Mouse (Mus musculus) forebrain, postnatal 0 days (tissue): ENCODE results near the gene Jam2. TPM values are rescaled to one million over a fixed set of nuclear protein-coding genes. Genes with fewer than 3 reads are reported as not detected.
A peak's percentile ranks its signal among the peaks of the same experiment; 100 is the strongest.

Experiments
- ATAC-seq: fragments of 200-750 bp; cut with Nextera tagmentation; 2 replicates; pipeline ENCODE4 v1.8.0; 2017; ENCODE audit warnings: mild to moderate bottlenecking, moderate library complexity
- DNase-seq: peaks from one replicate; pipeline ENCODE4 v3.0.0-alpha.2; 2015
- H3K27ac ChIP-seq: fragments of 300-500 bp; sonication (generic); 2 replicates; pipeline ENCODE4 v1.5.1; 2014; ENCODE audit warnings: low read depth, mild to moderate bottlenecking, antibody characterized with exemption, low read length, moderate library complexity, mixed read lengths
- H3K27me3 ChIP-seq: fragments of 300-500 bp; sonication (generic); 2 replicates; pipeline ENCODE4 v1.6.1; 2014; ENCODE audit warnings: mild to moderate bottlenecking, low read length, mixed read lengths; ENCODE audit not compliant: insufficient read depth
- H3K36me3 ChIP-seq: fragments of 300-500 bp; sonication (generic); 2 replicates; pipeline ENCODE4 v1.6.1; 2014; ENCODE audit warnings: mild to moderate bottlenecking, moderate library complexity; ENCODE audit not compliant: insufficient read depth
- H3K4me1 ChIP-seq: fragments of 300-500 bp; sonication (generic); 2 replicates; pipeline ENCODE4 v1.6.1; 2014; ENCODE audit warnings: antibody characterized with exemption; ENCODE audit not compliant: insufficient read depth
- H3K4me2 ChIP-seq: fragments of 300-500 bp; sonication (generic); 2 replicates; pipeline ENCODE4 v1.6.1; 2014; ENCODE audit warnings: low read depth, mild to moderate bottlenecking, moderate library complexity
- H3K4me3 ChIP-seq: fragments of 300-500 bp; sonication (generic); 2 replicates; pipeline ENCODE4 v1.5.1; 2014; ENCODE audit warnings: low read depth, low read length, mixed read lengths
- H3K9ac ChIP-seq: fragments of 300-500 bp; sonication (generic); 2 replicates; pipeline ENCODE4 v1.6.1; 2014; ENCODE audit warnings: mild to moderate bottlenecking
- H3K9me3 ChIP-seq: fragments of 300-500 bp; sonication (generic); 2 replicates; pipeline ENCODE4 v1.6.1; 2016; ENCODE audit warnings: low read length
- CTCF ChIP-seq: sonication (generic); IDR thresholded peaks from 2 replicates; pipeline ENCODE4 v1.5.1; 2016; ENCODE audit warnings: antibody characterized with exemption, control low read depth, low read depth
- WGBS: fragments of 180-500 bp; shearing (Covaris S2); extraction: QIAGEN DNeasy Blood & Tissue Kit; methylation state at CpG from one replicate; pipeline ENCODE4 v1.1.7; 2014; 5-methylcytosine and 5-hydroxymethylcytosine counted together
- polyA plus RNA-seq: library from polyadenylated mRNA; unstranded; fragments of >200 nt; fragmentation: Nextera tagmentation; extraction: Ambion mirVana; gene quantifications from 2 replicates; pipeline ENCODE4 v1.2.1, GENCODE M21; 2015
- total RNA-seq: library from RNA; depleted of rRNA; stranded (reverse); fragments of >200 nt; gene quantifications from 2 replicates; pipeline ENCODE4 v1.2.3, GENCODE M21; 2014

Gene Jam2
- total and polyA plus RNA-seq, 2 experiments from 2014 or later = 22.4 to 23.2 TPM

GRCm38 (mm10) chr16:84767956-84768355 is 6.0 kb upstream of the Jam2 start:
- H3K4me1 ChIP-seq = peaks cover under 1% of the 10 kb centered on the region; the same call in 1 of the 2 replicates
- DNase-seq = no peak
- no peaks in the 10 kb centered on the region for H3K36me3 ChIP-seq
- TF ChIP-seq CTCF = no peak
- no peaks in the 10 kb centered on the region for H3K27me3 ChIP-seq
- H3K4me3 ChIP-seq = no peak overlapping the region
- H3K4me2 ChIP-seq = no peak overlapping the region
- 86% methylated on average over 8 of the region's 8 CpGs for WGBS
- H3K27ac ChIP-seq = no peak overlapping the region
- H3K9ac ChIP-seq = no peak overlapping the region
- no peaks in the 10 kb centered on the region for H3K9me3 ChIP-seq
- no peak for ATAC-seq

DNA sequence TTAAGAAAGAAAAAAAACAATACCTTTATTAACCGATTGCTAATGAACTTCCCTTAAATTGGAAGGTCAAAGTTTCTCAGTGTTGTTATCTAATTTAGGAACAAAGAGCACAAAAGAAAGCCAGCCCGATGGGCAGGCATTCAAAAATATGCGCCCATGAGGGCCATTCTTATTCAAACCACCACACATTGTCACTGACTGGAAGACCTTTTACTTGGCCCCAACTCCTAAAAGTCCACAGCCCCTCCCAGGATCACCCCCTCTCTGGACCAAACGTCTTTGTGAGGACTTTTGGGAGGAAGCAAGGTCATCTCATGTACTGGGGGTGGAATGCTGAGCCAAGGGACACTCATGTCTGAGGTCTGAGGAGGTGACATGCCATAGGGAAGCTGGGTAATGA is 4.7 kb upstream of the Jam2 start:
- 43% methylated on average over 4 of the region's 4 CpGs for WGBS
- TF ChIP-seq CTCF = no peak

GRCm38 (mm10) chr16:84769619-84770464 is 4.1 kb upstream of the Jam2 start:
- Histone ChIP-seq H3K4me3 (no peak overlapping the region), H3K36me3 (no peaks in the 10 kb centered on the region), H3K4me1 (peaks cover 6% of the 10 kb centered on the region; the same call in 1 of the 2 replicates), H3K9me3 (no peaks in the 10 kb centered on the region), H3K9ac (no peak overlapping the region), H3K27ac (no peak overlapping the region), H3K4me2 (no peak overlapping the region), H3K27me3 (no peaks in the 10 kb centered on the region)
- TF ChIP-seq CTCF = no peak
- ATAC-seq = no peak
- WGBS = 85% methylated on average over 19 of the region's 19 CpGs
- DNase-seq = no peak

More for the DNA sequence above, 4.7 kb upstream of the Jam2 start:
- Histone ChIP-seq H3K4me1 (peaks cover 6% of the 10 kb centered on the region; the same call in 1 of the 2 replicates), H3K36me3 (no peaks in the 10 kb centered on the region), H3K27me3 (no peaks in the 10 kb centered on the region), H3K4me3 (no peak overlapping the region), H3K9ac (no peak overlapping the region), H3K27ac (no peak overlapping the region), H3K4me2 (no peak overlapping the region), H3K9me3 (no peaks in the 10 kb centered on the region)
- no peak for ATAC-seq
- no peak for DNase-seq

GRCm38 (mm10) chr16:84770891-84771290 is 3.0 kb upstream of the Jam2 start:
- Histone ChIP-seq H3K4me2 (no peak overlapping the region), H3K4me3 (no peak overlapping the region), H3K36me3 (no peaks in the 10 kb centered on the region), H3K27me3 (no peaks in the 10 kb centered on the region), H3K4me1 (peaks cover 6% of the 10 kb centered on the region; the same call in 1 of the 2 replicates), H3K9me3 (no peaks in the 10 kb centered on the region), H3K9ac (no peak overlapping the region), H3K27ac (no peak overlapping the region)
- WGBS = 93% methylated on average over 7 of the region's 7 CpGs
- TF ChIP-seq CTCF = no peak
- DNase-seq (no peak), ATAC-seq (no peak)

- Histone ChIP-seq H3K9ac (no peak overlapping the region), H3K9me3 (no peaks in the 10 kb centered on the region), H3K27ac (no peak overlapping the region), H3K36me3 (no peaks in the 10 kb centered on the region), H3K27me3 (no peaks in the 10 kb centered on the region), H3K4me1 (peaks cover 6% of the 10 kb centered on the region; the same call in 1 of the 2 replicates), H3K4me2 (no peak overlapping the region), H3K4me3 (no peak overlapping the region)
- 92% methylated on average over 2 of the region's 2 CpGs for WGBS
- TF ChIP-seq CTCF = no peak
- no peak for ATAC-seq
- no peak for DNase-seq
Observed at GRCm38 (mm10) chr16:84771461-84771860, 2.5 kb upstream of the Jam2 start.

GRCm38 (mm10) chr16:84772496-84773267 is 1.2 kb upstream of the Jam2 start:
- H3K9ac ChIP-seq = no peak overlapping the region
- H3K27me3 ChIP-seq = no peaks in the 10 kb centered on the region
- no peak; the same call in 1 of the 2 replicates for TF ChIP-seq CTCF
- DNase-seq = peak; percentile 29
- WGBS = 13% methylated on average over 8 of the region's 8 CpGs
- ATAC-seq = no peak
- peak overlapping the region; percentile 63 for H3K4me3 ChIP-seq
- H3K4me2 ChIP-seq = peak overlapping the region; percentile 99
- no peak overlapping the region for H3K27ac ChIP-seq
- no peaks in the 10 kb centered on the region for H3K9me3 ChIP-seq
- peaks cover 6% of the 10 kb centered on the region; the same call in 1 of the 2 replicates for H3K4me1 ChIP-seq
- no peaks in the 10 kb centered on the region for H3K36me3 ChIP-seq
